Mouse (Mus musculus): Measurements from ENCODE around the gene Stn1. TPM values are rescaled to one million over a fixed set of nuclear protein-coding genes. Genes with fewer than 3 reads are reported as not detected.
A peak's percentile ranks its signal among the peaks of the same experiment; 100 is the strongest.

Stn1 gene
- polyA plus RNA-seq, 1 experiment from 2014 or later = 52.7 TPM

DNA sequence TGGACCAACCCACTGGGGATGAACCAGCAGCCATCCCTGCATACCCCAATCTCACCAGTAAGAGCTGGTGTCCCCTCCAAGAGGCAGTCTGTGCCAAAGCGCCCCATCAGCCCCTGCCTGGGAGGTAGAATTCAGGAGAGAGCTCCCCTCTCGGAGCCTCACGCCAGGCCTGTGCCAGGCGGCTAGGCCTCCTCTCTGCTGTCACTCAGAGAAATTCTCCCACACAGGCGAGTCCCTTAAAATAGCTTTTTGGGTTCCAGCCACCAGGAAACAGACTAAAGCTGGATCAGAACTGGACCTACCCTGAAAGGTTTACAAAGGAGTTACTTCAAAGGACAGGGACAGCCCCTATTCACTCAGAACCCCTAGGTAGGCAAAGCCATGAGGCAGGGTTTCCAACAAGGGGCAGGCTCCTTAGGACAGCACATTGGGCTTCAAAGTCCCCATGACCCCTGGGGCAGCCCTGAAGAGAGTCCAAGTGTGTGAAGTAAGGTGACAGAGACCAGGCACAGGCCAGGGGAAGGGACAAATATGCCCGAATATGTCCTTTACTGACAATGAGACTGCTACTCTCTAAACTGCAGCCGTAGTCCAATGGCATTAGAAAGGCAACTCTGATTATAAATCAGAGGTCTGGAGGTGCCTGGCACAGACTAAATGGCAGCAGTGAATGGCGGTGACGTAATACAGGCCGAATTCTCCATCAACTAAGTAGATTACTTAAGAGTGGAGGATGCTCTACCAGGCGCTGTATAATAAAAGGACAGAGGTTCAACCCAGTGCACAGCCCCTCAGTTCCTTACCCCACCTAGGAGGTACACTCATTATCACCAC is 82.9 kb downstream of the Stn1 start:
- H3K4me1 ChIP-seq = peaks cover 63% of the 10 kb centered on the region
- no peaks in the 10 kb centered on the region for H3K27me3 ChIP-seq (replicated peaks)
- H3K27ac ChIP-seq = peak overlapping the region; percentile 57
- H3K4me2 ChIP-seq = no peak overlapping the region
- no peak; the same call in 1 of the 2 replicates for ATAC-seq (ENCODE audit: insufficient read depth, low FRiP score, low read depth)
- WGBS = 64% methylated on average over 11 of the region's 11 CpGs
- H3K36me3 ChIP-seq = no peaks in the 10 kb centered on the region
- H3K9me3 ChIP-seq = no peaks in the 10 kb centered on the region
- no peak overlapping the region for H3K9ac ChIP-seq
- no peak overlapping the region for H3K4me3 ChIP-seq (replicated peaks)

- Histone ChIP-seq H3K36me3 (no peaks in the 10 kb centered on the region), H3K27me3 (replicated peaks) (no peaks in the 10 kb centered on the region), H3K4me1 (peaks cover 64% of the 10 kb centered on the region), H3K27ac (no peak overlapping the region), H3K9ac (no peak overlapping the region), H3K9me3 (no peaks in the 10 kb centered on the region), H3K4me3 (replicated peaks) (no peak overlapping the region), H3K4me2 (no peak overlapping the region)
- no peak for ATAC-seq (ENCODE audit: insufficient read depth, low FRiP score, low read depth)
- WGBS = 88% methylated on average over 7 of the region's 7 CpGs
Observed at GRCm38 (mm10) chr19:47453352-47453751, 84.0 kb downstream of the Stn1 start.

DNA sequence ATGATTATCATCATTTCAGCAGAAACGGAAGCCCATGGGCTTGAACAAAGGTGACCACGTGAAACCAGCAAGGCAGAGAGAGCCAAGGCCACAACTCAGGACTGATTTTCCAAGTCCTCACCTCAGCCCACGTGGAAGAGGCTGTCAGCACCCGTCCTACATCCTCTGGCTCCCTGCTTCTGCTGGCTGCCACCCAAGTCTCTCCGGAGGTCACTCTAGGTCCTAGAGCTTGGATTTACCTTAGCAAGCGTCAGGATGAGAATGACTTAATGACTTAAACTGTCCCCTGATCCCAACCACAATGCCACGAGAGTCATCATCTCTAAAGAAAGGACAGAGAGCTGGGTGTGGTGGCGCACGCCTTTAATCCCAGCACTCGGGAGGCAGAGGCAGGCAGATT is 84.6 kb downstream of the Stn1 start:
- Histone ChIP-seq H3K27ac (no peak overlapping the region), H3K27me3 (replicated peaks) (no peaks in the 10 kb centered on the region), H3K4me3 (replicated peaks) (no peak overlapping the region), H3K4me1 (peaks cover 60% of the 10 kb centered on the region), H3K9me3 (no peaks in the 10 kb centered on the region), H3K36me3 (no peaks in the 10 kb centered on the region), H3K9ac (no peak overlapping the region), H3K4me2 (no peak overlapping the region)
- 79% methylated on average over 10 of the region's 10 CpGs for WGBS
- no peak for ATAC-seq (ENCODE audit: insufficient read depth, low FRiP score, low read depth)

DNA sequence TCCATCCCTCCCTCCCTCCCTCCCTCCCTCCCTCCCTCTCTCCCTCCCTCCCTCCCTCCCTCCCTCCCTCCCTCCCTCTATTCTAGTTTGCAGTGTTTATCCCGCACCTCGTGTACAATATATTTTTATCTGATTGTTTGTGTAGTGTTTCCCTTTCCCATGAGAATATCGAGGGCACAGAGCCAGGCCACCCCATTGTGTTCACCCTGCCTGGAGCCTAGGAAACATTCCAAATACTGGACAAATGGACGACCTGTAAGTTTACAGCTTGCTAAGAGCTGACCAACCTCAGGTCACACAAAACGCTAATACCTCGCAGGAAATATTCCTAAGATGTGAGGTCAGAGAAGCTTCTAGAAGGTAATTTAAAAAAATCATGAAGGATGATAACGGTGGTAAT is 85.1 kb downstream of the Stn1 start:
- no peak for ATAC-seq (ENCODE audit: insufficient read depth, low FRiP score, low read depth)
- 55% methylated on average over 7 of the region's 7 CpGs for WGBS
- Histone ChIP-seq H3K4me3 (replicated peaks) (no peak overlapping the region), H3K27me3 (replicated peaks) (no peaks in the 10 kb centered on the region), H3K4me1 (peaks cover 58% of the 10 kb centered on the region), H3K9ac (no peak overlapping the region), H3K9me3 (no peaks in the 10 kb centered on the region), H3K27ac (no peak overlapping the region), H3K4me2 (no peak overlapping the region), H3K36me3 (no peaks in the 10 kb centered on the region)

DNA sequence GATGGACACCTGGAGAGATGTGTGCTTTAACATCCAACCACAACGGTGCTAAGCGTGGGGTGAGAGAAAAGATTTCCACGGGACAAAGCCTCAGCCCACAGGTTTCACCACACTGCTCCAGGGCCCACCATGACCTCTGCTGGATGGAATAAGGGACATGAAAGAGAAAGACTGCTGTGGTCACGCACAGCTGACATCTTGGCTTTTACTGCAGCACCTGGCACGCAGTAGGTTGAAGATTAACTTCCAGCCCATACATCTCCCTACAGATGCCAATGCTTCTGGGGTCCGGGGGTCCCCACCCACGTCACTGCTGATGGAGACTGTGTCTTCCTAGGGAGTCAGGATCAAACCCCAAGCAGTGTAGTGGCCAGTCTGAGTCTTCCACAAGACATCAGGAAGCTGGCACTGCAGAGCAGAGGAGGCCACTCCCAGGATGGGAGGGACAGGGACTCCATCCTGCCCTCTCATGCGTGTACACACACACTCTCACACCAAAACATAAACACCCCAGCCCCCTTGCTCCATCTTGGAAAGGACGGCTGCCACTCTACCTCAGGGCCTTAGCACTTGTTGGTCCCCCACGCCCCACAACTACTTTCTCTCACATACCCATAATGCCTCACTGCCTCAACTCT is 85.7 kb downstream of the Stn1 start:
- Histone ChIP-seq H3K4me1 (peaks cover 61% of the 10 kb centered on the region), H3K9me3 (no peaks in the 10 kb centered on the region), H3K4me2 (no peak overlapping the region), H3K27me3 (replicated peaks) (no peaks in the 10 kb centered on the region), H3K9ac (no peak overlapping the region), H3K36me3 (no peaks in the 10 kb centered on the region), H3K4me3 (replicated peaks) (no peak overlapping the region), H3K27ac (no peak overlapping the region)
- no peak for ATAC-seq (ENCODE audit: insufficient read depth, low FRiP score, low read depth)
- 64% methylated on average over 10 of the region's 10 CpGs for WGBS

Other genes with a start within 250 kb of the Stn1 start
- gene Sh3pxd2a, start 73.1 kb downstream of the Stn1 start, polyA plus RNA-seq (2015; fragmentation: Nextera tagmentation; extraction: Ambion mirVana) = 6.8 and 6.9 TPM in 2 replicates
- gene Slk, start 42.2 kb upstream of the Stn1 start, polyA plus RNA-seq (2015; fragmentation: Nextera tagmentation; extraction: Ambion mirVana) = 20.1 TPM in 2 replicates
- 8.8 and 12.3 TPM in 2 replicates for gene Col17a1, start 154.6 kb upstream of the Stn1 start, polyA plus RNA-seq (2015; fragmentation: Nextera tagmentation; extraction: Ambion mirVana)
- 285 and 321 TPM in 2 replicates for gene Sfr1, start 194.2 kb upstream of the Stn1 start, polyA plus RNA-seq (2015; fragmentation: Nextera tagmentation; extraction: Ambion mirVana)